Mouse (Mus musculus) megakaryocyte, embryonic 14.5 days (primary cell): Measurements from ENCODE around the gene Suclg2. TPM values are rescaled to one million over a fixed set of nuclear protein-coding genes. Genes with fewer than 3 reads are reported as not detected.
"Not testable (repeated sequence)": the region's sequence is repeated elsewhere in the genome, so short reads cannot be mapped to it uniquely, and the experiment has no call there.

Experiments
- H3K27me3 ChIP-seq: replicated peaks from 2 replicates; pipeline ENCODE3; 2012; ENCODE audit warnings: inconsistent platforms
- H3K36me3 ChIP-seq: replicated peaks from 2 replicates; pipeline ENCODE3; 2012; ENCODE audit warnings: low read length, inconsistent platforms, mixed read lengths
- H3K4me1 ChIP-seq: 2 replicates; pipeline ENCODE4 v1.6.1; 2012; ENCODE audit warnings: inconsistent platforms
- H3K4me3 ChIP-seq: replicated peaks from 2 replicates; pipeline ENCODE3; 2012; ENCODE audit warnings: moderate library complexity, mild to moderate bottlenecking, inconsistent platforms
- H3K9me3 ChIP-seq: 2 replicates; pipeline ENCODE4 v1.6.1; 2012; ENCODE audit warnings: inconsistent platforms
- FLI1 ChIP-seq: IDR thresholded peaks from 2 replicates; pipeline ENCODE4 v1.6.1; 2012; ENCODE audit warnings: low read length, inconsistent platforms, mixed read lengths
- GATA1 ChIP-seq: IDR thresholded peaks from 3 replicates; pipeline ENCODE4 v1.6.1; 2012; ENCODE audit warnings: mixed read lengths, low read length, inconsistent platforms, borderline replicate concordance
- polyA plus RNA-seq: library from polyadenylated mRNA; stranded (reverse); fragments of >175 nt; gene quantifications from 2 replicates; pipeline ENCODE4 v1.2.3, GENCODE M21; 2012; ENCODE audit warnings: low replicate concordance; ENCODE audit not compliant: insufficient read depth

Suclg2 gene
- polyA plus RNA-seq, 1 experiment: 18.1 TPM

- no peak overlapping the region for H3K4me3 ChIP-seq
- TF ChIP-seq GATA1: no peak
- no peak for TF ChIP-seq FLI1
- H3K36me3 ChIP-seq: peaks cover 20% of the 10 kb centered on the region
Measured at GRCm38 (mm10) chr6:95608123-95608522, 110.5 kb downstream of the Suclg2 start.

DNA sequence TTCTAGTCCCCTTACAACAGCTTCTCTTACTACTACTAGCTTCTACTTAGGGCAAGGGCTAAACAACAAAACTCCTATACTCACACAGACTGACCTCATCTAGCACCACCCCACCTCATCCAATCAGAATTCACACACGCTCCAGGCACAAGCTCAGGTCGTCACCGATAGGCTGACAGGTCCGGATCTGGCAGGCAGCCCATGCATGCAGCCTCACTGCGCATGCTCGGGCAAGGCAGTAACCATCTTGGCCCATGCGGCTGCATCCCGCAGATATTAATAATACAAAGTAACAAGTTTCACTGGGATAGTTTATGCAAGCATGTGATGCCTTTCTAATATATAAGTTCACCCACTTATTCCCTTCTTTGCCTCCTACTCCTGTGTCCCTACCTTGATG, 117.9 kb downstream of the Suclg2 start:
- H3K27me3 ChIP-seq, H3K9me3 ChIP-seq, H3K36me3 ChIP-seq, H3K4me3 ChIP-seq: not testable (repeated sequence)
- H3K4me1 ChIP-seq: peaks cover 27% of the 10 kb centered on the region

More at GRCm38 (mm10) chr6:95608123-95608522, 110.5 kb downstream of the Suclg2 start:
- H3K4me1 ChIP-seq: peaks cover 29% of the 10 kb centered on the region
- no peaks in the 10 kb centered on the region for H3K27me3 ChIP-seq
- no peaks in the 10 kb centered on the region for H3K9me3 ChIP-seq

DNA sequence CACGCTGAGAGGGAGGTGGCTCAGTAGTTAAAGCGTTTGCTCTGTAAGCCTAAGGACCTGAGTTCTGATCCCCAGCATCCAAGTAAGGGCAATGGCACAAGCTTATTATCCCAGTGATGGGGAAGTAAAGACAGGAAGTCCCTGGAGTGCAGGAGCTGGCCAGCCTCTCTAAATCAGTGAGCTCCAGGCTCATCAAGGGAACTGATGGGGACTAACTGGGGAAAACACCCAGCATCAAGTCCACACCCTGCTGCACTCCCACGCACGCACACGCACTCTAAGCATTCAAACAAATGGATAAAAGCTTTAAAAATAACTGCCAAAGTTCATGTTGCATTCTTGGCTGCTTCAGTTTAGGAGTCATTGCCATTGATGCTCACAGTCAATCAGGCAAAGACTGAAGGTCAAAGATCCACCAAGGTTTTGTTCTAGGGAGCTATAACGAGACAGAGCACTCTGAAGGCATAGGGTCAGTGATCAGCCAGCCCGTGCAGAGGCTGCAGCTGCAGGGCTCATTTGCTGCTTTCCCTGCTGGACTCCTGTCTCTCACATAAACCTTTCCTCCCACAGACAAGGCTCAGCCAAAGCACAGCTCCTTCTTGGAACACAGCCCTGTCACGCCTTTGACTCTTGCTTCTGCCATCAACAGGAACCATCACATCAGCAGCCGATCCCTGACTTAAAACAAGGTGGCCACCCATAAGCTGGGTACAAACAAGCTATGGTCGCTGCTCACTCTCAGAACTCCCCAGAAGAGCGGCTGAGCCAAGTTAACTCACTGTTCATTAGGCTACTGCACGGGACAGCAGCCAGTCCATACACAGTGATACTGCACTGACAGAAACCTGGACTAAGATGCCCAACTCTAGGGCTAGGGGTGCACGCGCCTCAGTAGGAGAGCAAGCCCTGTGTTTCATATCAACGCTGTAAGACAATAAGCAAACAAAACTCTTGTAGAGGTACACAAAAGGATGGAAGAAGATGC, 121.5 kb downstream of the Suclg2 start:
- peaks cover 31% of the 10 kb centered on the region for H3K36me3 ChIP-seq
- no peaks in the 10 kb centered on the region for H3K9me3 ChIP-seq
- TF ChIP-seq GATA1 (no peak), FLI1 (no peak)
- peaks cover 33% of the 10 kb centered on the region for H3K4me1 ChIP-seq
- H3K27me3 ChIP-seq: no peaks in the 10 kb centered on the region
- H3K4me3 ChIP-seq: no peak overlapping the region

DNA sequence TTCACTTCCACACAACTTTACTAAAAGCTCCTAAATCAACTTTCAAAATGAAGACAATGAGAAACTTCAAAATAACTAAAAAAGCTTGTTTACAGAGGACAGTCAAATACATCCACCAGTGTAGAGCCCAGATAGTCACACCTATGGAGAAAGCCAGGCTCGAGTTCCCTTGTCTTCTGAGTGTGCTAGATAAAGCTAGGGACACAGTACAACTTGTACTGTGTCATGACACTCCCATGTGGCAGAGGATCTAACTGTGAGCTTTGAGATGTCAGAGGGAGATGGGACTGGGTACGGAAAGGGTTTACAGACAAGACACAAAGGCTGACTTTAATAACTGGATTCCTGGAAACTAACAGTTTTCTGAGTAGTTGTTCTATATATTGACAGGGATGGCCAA, 122.7 kb downstream of the Suclg2 start:
- H3K36me3 ChIP-seq: peaks cover 37% of the 10 kb centered on the region
- H3K4me3 ChIP-seq: no peak overlapping the region

GRCm38 (mm10) chr6:95594239-95594638, 124.4 kb downstream of the Suclg2 start:
- Histone ChIP-seq H3K4me1 (peaks cover 32% of the 10 kb centered on the region), H3K4me3 (no peak overlapping the region), H3K36me3 (peaks cover 42% of the 10 kb centered on the region), H3K9me3 (no peaks in the 10 kb centered on the region), H3K27me3 (no peaks in the 10 kb centered on the region)
- TF ChIP-seq GATA1 (no peak), FLI1 (no peak)

More for the DNA sequence above, 122.7 kb downstream of the Suclg2 start:
- Histone ChIP-seq H3K27me3 (no peaks in the 10 kb centered on the region), H3K9me3 (no peaks in the 10 kb centered on the region), H3K4me1 (peaks cover 29% of the 10 kb centered on the region)
- TF ChIP-seq FLI1 (no peak), GATA1 (no peak)

DNA sequence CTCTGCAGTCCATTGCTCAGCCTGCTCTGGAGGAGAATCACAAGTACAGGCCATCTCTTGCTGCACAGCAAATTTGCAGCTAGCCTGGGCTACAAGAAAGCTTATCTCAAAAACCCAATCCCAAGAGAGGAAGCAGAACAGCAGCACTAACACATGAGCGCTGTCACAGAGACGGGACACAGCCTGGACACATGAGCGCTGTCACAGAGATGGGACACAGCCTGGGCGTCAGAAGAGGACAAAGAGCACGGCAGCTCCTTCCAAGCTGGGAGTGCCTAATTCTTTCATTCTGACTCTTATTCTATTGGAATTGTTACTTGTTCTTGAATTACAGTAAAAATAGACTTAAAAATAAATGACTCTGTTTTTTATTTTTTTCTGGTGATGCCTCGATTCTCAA, 126.2 kb downstream of the Suclg2 start:
- Histone ChIP-seq H3K36me3 (peaks cover 54% of the 10 kb centered on the region), H3K4me1 (peaks cover 26% of the 10 kb centered on the region), H3K4me3 (no peak overlapping the region), H3K9me3 (no peaks in the 10 kb centered on the region), H3K27me3 (no peaks in the 10 kb centered on the region)
- no peak for TF ChIP-seq GATA1
- no peak for TF ChIP-seq FLI1

- H3K4me3 ChIP-seq: no peak overlapping the region
- TF ChIP-seq GATA1: no peak
- TF ChIP-seq FLI1: no peak
- peaks cover 62% of the 10 kb centered on the region for H3K36me3 ChIP-seq
Measured at GRCm38 (mm10) chr6:95590463-95590862, 128.1 kb downstream of the Suclg2 start.

GRCm38 (mm10) chr6:95587108-95587796, 131.3 kb downstream of the Suclg2 start:
- H3K4me3 ChIP-seq: no peak overlapping the region
- H3K27me3 ChIP-seq: no peaks in the 10 kb centered on the region
- peaks cover 23% of the 10 kb centered on the region for H3K4me1 ChIP-seq
- H3K36me3 ChIP-seq: peaks cover 46% of the 10 kb centered on the region
- TF ChIP-seq GATA1: no peak
- TF ChIP-seq FLI1: no peak
- no peaks in the 10 kb centered on the region for H3K9me3 ChIP-seq

More at GRCm38 (mm10) chr6:95590463-95590862, 128.1 kb downstream of the Suclg2 start:
- Histone ChIP-seq H3K27me3 (no peaks in the 10 kb centered on the region), H3K9me3 (no peaks in the 10 kb centered on the region), H3K4me1 (peaks cover 15% of the 10 kb centered on the region)

- Histone ChIP-seq H3K27me3 (no peaks in the 10 kb centered on the region), H3K4me1 (peaks cover 35% of the 10 kb centered on the region), H3K9me3 (no peaks in the 10 kb centered on the region), H3K4me3 (peak overlapping the region; percentile 80), H3K36me3 (peaks cover 39% of the 10 kb centered on the region)
- TF ChIP-seq GATA1 (no peak), FLI1 (no peak)
Measured at GRCm38 (mm10) chr6:95581893-95582292, 136.7 kb downstream of the Suclg2 start.

- TF ChIP-seq GATA1 (no peak), FLI1 (no peak)
- no peak overlapping the region for H3K4me3 ChIP-seq
- H3K9me3 ChIP-seq: no peaks in the 10 kb centered on the region
- H3K27me3 ChIP-seq: no peaks in the 10 kb centered on the region
- H3K36me3 ChIP-seq: peaks cover 39% of the 10 kb centered on the region
- H3K4me1 ChIP-seq: peaks cover 34% of the 10 kb centered on the region
Measured at GRCm38 (mm10) chr6:95579792-95580191, 138.8 kb downstream of the Suclg2 start.

- H3K9me3 ChIP-seq: no peaks in the 10 kb centered on the region
- no peak overlapping the region for H3K4me3 ChIP-seq
- peaks cover 18% of the 10 kb centered on the region for H3K4me1 ChIP-seq
- TF ChIP-seq FLI1 (no peak), GATA1 (no peak)
- no peaks in the 10 kb centered on the region for H3K27me3 ChIP-seq
- peaks cover 45% of the 10 kb centered on the region for H3K36me3 ChIP-seq
Measured at GRCm38 (mm10) chr6:95575531-95575930, 143.1 kb downstream of the Suclg2 start.
